Mouse (Mus musculus) heart, embryonic 11.5 days (tissue): ENCODE data around the gene B4galnt1. TPM values are rescaled to one million over a fixed set of nuclear protein-coding genes. Genes with fewer than 3 reads are reported as not detected.

Experiments
- ATAC-seq: fragments of 200-750 bp; cut with Nextera tagmentation; replicated peaks from 2 replicates; pipeline ENCODE4 v1.8.0; 2017; ENCODE audit warnings: moderate library complexity; ENCODE audit not compliant: insufficient number of reproducible peaks, low FRiP score, low TSS enrichment
- H3K27ac ChIP-seq: fragments of 300-500 bp; sonication (generic); 2 replicates; pipeline ENCODE4 v1.5.1; 2014; ENCODE audit warnings: mild to moderate bottlenecking, low read depth, low read length
- H3K27me3 ChIP-seq: fragments of 300-500 bp; sonication (generic); 2 replicates; pipeline ENCODE4 v1.6.1; 2014; ENCODE audit warnings: mild to moderate bottlenecking, low read length, mixed read lengths; ENCODE audit not compliant: control insufficient read depth, insufficient read depth
- H3K36me3 ChIP-seq: fragments of 300-500 bp; sonication (generic); 2 replicates; pipeline ENCODE4 v1.6.1; 2014; ENCODE audit warnings: mild to moderate bottlenecking, low read length, moderate library complexity, mixed read lengths; ENCODE audit not compliant: control insufficient read depth, insufficient read depth
- H3K4me1 ChIP-seq: fragments of 300-500 bp; sonication (generic); 2 replicates; pipeline ENCODE4 v1.6.1; 2014; ENCODE audit warnings: low read length; ENCODE audit not compliant: control insufficient read depth, insufficient read depth
- H3K4me2 ChIP-seq: fragments of 300-500 bp; sonication (generic); 2 replicates; pipeline ENCODE4 v1.6.1; 2014; ENCODE audit warnings: mild to moderate bottlenecking, moderate library complexity
- H3K4me3 ChIP-seq: fragments of 300-500 bp; sonication (generic); 2 replicates; pipeline ENCODE4 v1.5.1; 2014; ENCODE audit warnings: low read depth, low read length
- H3K9ac ChIP-seq: fragments of 300-500 bp; sonication (generic); 2 replicates; pipeline ENCODE4 v1.6.1; 2014; ENCODE audit warnings: mild to moderate bottlenecking, low read depth, low read length, moderate library complexity
- H3K9me3 ChIP-seq: fragments of 300-500 bp; sonication (generic); replicated peaks from 2 replicates; pipeline ENCODE4 v1.6.1; 2016; ENCODE audit warnings: low read length; ENCODE audit not compliant: control insufficient read depth
- WGBS: fragments of 180-500 bp; shearing (Covaris S2); extraction: QIAGEN DNeasy Blood & Tissue Kit; methylation state at CpG from one replicate; pipeline ENCODE4 v1.1.7; 2014; ENCODE audit not compliant: insufficient replicate concordance; 5-methylcytosine and 5-hydroxymethylcytosine counted together
- polyA plus RNA-seq: library from polyadenylated mRNA; unstranded; fragments of >200 nt; fragmentation: Nextera tagmentation; extraction: Ambion mirVana; gene quantifications from 2 replicates; pipeline ENCODE4 v1.2.1, GENCODE M21; 2014

B4galnt1 gene
- polyA plus RNA-seq, 1 experiment from 2014 or later, result 1.8 TPM

DNA sequence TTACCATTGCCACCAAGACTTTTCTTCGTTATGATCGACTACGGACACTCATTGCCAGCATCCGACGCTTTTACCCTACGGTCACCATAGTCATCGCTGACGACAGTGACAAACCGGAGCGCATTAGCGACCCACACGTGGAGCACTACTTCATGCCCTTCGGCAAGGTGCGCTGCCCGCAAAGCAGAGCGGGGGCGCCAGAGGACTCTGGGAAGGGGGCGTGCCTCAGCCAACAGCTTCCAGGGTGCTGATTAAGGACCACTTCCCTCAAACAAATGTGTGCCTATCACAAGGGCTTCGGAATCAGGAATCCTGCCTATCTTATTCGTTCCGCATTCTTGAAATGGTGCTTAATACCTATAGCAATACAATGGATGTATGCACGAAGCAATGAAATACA is 5.0 kb downstream of the B4galnt1 start:
- 2% methylated on average over 22 of the region's 22 CpGs for whole genome bisulfite sequencing
- Histone ChIP-seq H3K27me3 (peaks cover 75% of the 10 kb centered on the region), H3K9ac (no peak overlapping the region), H3K36me3 (no peaks in the 10 kb centered on the region), H3K4me1 (peaks cover 24% of the 10 kb centered on the region), H3K27ac (no peak overlapping the region), H3K4me3 (peak overlapping the region; percentile 39), H3K9me3 (no peaks in the 10 kb centered on the region), H3K4me2 (peak overlapping the region; percentile 71)
- no peak for ATAC-seq

- peak overlapping the region; percentile 39 for H3K4me3 ChIP-seq
- ATAC-seq, result peak; percentile 47; the same call in 1 of the 2 replicates
- H3K9ac ChIP-seq, result no peak overlapping the region
- no peaks in the 10 kb centered on the region for H3K9me3 ChIP-seq
- H3K36me3 ChIP-seq, result no peaks in the 10 kb centered on the region
- H3K27ac ChIP-seq, result no peak overlapping the region
- H3K4me1 ChIP-seq, result peaks cover 19% of the 10 kb centered on the region; the same call in 1 of the 2 replicates
- peak overlapping the region; percentile 71 for H3K4me2 ChIP-seq
- WGBS, result under 1% methylated on average over 29 of the region's 29 CpGs
- peaks cover 66% of the 10 kb centered on the region for H3K27me3 ChIP-seq
These were observed 5.8 kb downstream of the B4galnt1 start for GRCm38 (mm10) chr10:127170837-127171272.

DNA sequence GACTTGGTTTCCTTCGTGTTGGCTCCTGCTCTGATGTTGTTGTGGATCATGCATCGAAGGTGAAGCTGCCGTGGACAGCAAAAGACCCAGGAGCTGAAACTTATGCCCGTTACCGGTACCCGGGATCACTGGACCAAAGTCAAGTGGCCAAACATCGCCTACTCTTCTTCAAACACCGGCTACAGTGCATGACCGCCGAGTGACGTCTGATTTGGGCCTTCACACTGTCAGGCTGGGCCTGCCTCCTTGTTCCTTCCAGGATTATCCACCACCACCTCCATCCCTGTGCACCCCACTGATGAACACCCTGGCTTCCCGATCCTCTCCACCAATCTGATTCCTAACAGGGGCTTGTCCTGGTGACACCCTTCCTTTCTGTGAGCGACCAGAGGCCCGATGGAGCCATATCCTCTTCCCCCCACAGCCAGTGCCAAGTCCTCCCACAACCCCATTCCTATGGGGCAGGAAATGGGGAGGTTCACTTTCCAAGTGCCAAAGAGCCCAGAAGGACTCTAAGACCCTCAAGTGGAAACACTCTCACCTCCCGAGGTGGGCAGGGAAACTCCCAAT is 6.7 kb downstream of the B4galnt1 start:
- peaks cover 16% of the 10 kb centered on the region for H3K4me1 ChIP-seq
- no peaks in the 10 kb centered on the region for H3K36me3 ChIP-seq
- no peak for ATAC-seq
- H3K27ac ChIP-seq, result no peak overlapping the region
- no peak overlapping the region for H3K4me3 ChIP-seq
- peaks cover 65% of the 10 kb centered on the region for H3K27me3 ChIP-seq
- no peaks in the 10 kb centered on the region for H3K9me3 ChIP-seq
- WGBS, result 75% methylated on average over 15 of the region's 15 CpGs
- no peak overlapping the region for H3K4me2 ChIP-seq
- no peak overlapping the region for H3K9ac ChIP-seq

DNA sequence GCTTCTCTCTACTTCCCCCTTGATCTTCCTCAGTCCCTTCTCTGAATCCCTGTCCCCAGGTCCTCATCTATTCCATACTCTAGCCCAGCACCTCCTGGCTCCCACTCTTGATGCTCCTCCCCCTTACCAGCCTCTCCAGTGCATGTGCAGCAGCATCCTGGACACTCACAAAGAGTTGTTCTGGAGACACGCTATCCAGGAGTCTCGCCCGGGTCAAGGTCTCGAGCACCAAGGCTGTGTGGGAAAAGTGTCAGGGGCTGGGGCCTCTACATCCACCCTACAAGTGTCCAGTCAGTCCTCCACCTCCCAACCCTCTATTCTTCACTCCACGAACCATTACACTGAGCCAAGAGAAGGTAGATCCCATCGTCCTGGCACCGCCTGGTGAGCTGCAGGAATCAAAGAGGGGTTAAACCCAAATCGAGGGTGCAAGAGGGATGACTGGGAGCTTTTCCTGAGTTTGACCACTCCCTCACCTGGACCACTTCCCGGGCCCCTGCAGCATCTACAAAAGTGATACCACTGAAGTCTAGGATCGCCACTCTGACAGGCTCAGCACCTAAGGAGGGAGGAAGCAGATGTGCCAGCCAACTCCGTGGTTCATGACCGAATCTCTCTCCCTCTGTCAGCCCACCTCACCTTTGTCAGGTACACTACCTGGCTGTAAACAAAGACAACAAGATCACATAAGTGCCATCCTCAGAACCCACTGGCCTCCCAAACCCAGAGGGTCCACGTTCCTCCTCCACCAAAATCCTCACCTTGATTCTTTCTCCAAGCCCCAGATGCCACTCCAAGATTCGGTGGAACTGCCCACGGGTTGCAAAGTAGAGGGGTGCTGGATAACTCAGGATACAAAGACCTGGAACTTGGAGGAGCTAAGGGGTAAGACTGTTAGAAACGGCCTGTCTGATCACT is 8.4 kb downstream of the B4galnt1 start:
- Histone ChIP-seq H3K27me3 (peaks cover 61% of the 10 kb centered on the region), H3K9me3 (no peaks in the 10 kb centered on the region), H3K4me1 (peaks cover 18% of the 10 kb centered on the region), H3K9ac (no peak overlapping the region), H3K4me2 (no peak overlapping the region), H3K27ac (no peak overlapping the region), H3K36me3 (no peaks in the 10 kb centered on the region), H3K4me3 (no peak overlapping the region)
- ATAC-seq, result no peak
- WGBS, result 75% methylated on average over 16 of the region's 16 CpGs

- no peaks in the 10 kb centered on the region for H3K9me3 ChIP-seq
- WGBS, result 83% methylated on average over 7 of the region's 7 CpGs
- H3K4me3 ChIP-seq, result no peak overlapping the region
- no peak overlapping the region for H3K4me2 ChIP-seq
- no peak overlapping the region for H3K9ac ChIP-seq
- peaks cover 60% of the 10 kb centered on the region for H3K27me3 ChIP-seq
- H3K4me1 ChIP-seq, result peaks cover 21% of the 10 kb centered on the region
- ATAC-seq, result no peak
- H3K36me3 ChIP-seq, result no peaks in the 10 kb centered on the region
- H3K27ac ChIP-seq, result no peak overlapping the region
These were observed 9.1 kb downstream of the B4galnt1 start for GRCm38 (mm10) chr10:127174170-127174569.

DNA sequence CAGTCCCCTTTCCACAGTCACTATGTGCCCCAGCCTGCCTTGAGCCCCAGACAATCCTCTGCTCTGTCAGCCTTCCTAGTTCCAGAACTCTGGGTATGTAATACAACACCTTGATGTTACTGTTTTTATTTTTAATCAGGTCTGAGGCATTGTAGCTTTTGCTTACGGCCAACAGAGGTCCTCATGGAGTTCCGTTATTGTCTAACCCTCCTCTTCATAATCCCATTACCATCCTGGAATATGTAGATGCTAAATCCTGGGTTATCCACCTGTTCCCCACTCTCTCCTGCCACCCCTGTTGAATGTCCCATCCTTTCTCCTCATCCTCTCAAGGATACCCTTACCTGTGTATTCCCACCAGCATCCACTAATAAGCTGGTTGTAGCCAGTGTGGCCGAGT is 11.2 kb downstream of the B4galnt1 start:
- Histone ChIP-seq H3K27ac (no peak overlapping the region), H3K9me3 (no peaks in the 10 kb centered on the region), H3K4me3 (no peak overlapping the region), H3K4me2 (0 out of 2 replicates have a peak overlapping the region, but pooled peaks have one; percentile 20), H3K9ac (no peak overlapping the region), H3K27me3 (peaks cover 60% of the 10 kb centered on the region), H3K4me1 (peaks cover 22% of the 10 kb centered on the region), H3K36me3 (no peaks in the 10 kb centered on the region)
- no peak for ATAC-seq
- 33% methylated on average over 3 of the region's 3 CpGs for WGBS

- no peak for ATAC-seq
- WGBS, result 6% methylated on average over 7 of the region's 7 CpGs
- no peak overlapping the region for H3K27ac ChIP-seq
- no peak overlapping the region for H3K4me3 ChIP-seq
- peak overlapping the region; percentile 20; the same call in 1 of the 2 replicates for H3K4me2 ChIP-seq
- no peak overlapping the region for H3K9ac ChIP-seq
- H3K36me3 ChIP-seq, result no peaks in the 10 kb centered on the region
- peaks cover 22% of the 10 kb centered on the region for H3K4me1 ChIP-seq
- peaks cover 60% of the 10 kb centered on the region for H3K27me3 ChIP-seq
- no peaks in the 10 kb centered on the region for H3K9me3 ChIP-seq
These were observed 11.7 kb downstream of the B4galnt1 start for GRCm38 (mm10) chr10:127176756-127177155.

GRCm38 (mm10) chr10:127177235-127177634 is 12.2 kb downstream of the B4galnt1 start:
- peak overlapping the region; percentile 34; the same call in 1 of the 2 replicates for H3K4me3 ChIP-seq

More at GRCm38 (mm10) chr10:127177235-127177634, 12.2 kb downstream of the B4galnt1 start:
- Histone ChIP-seq H3K9me3 (no peaks in the 10 kb centered on the region), H3K9ac (no peak overlapping the region), H3K4me1 (peaks cover 22% of the 10 kb centered on the region), H3K27me3 (peaks cover 57% of the 10 kb centered on the region), H3K27ac (no peak overlapping the region), H3K36me3 (no peaks in the 10 kb centered on the region), H3K4me2 (peak overlapping the region; percentile 58)
- no peak for ATAC-seq
- 23% methylated on average over 9 of the region's 9 CpGs for WGBS
